9 mouse cellular contexts compared by ENCODE assay signal in the genomic region with DNA sequence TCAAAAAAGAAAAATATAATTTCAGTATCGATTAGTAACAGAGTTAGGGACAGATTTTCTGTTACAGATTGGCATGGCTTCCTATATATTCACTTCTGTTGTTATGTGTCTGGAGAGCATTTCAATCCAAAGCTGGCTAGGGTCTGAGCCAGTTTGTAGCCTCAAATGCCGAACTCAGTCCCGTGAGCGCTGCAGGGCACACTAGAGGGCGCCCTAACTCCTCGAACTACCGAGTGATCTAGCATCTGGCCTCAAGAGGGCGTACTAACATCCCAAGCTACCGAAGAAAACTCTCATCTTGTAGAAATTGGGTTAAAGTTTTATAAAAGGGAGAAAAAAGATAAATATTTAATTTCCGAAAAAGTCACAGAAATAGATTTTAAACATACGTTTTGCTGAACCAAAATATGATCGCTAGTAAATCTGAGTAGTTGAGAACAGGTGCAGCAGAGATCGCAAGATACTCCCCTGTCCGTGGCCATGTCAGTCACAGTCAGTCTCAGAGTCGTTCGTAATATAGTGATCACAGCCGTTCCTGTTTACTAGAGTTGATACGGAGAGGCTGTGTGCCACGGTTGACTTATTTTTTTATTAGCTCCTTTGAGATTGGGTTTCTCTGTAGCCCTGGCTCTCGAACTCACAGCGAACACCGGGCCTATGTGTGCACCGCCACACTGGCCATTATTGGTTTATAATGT. TPM values are rescaled to one million over a fixed set of nuclear protein-coding genes. Genes with fewer than 3 reads are reported as not detected.
A peak's percentile ranks its signal among the peaks of the same experiment; 100 is the strongest.
DNase-seq lines count a peak whose midpoint lies in the region; ATAC-seq lines count a peak whose summit lies in the region.
"Had no signal": no experiment of that assay in that cellular context is flagged by ENCODE, and none has a peak within 500 bp of the region (broad histone marks: within the 10 kb centered on the region; RNA-seq: fewer than 3 reads in every experiment).

No protein-coding gene starts in this region.

- WGBS in hindbrain, embryonic 14.5 days = 46% methylated on average over 23 of the region's 23 CpGs
- WGBS in hindbrain, embryonic 13.5 days = 50% methylated on average over 23 of the region's 23 CpGs

- H3K4me2 ChIP-seq in hindbrain, embryonic 14.5 days (replicated peaks) = no peak overlapping the region
- H3K4me2 ChIP-seq in hindbrain, embryonic 13.5 days = no peak overlapping the region
- H3K4me2 ChIP-seq: embryonic facial prominence, embryonic 15.5 days had no signal

- no peaks in the 10 kb centered on the region for H3K27me3 ChIP-seq in hindbrain, embryonic 14.5 days (ENCODE audit: control insufficient read depth, insufficient read depth, low read length)
- no peaks in the 10 kb centered on the region for H3K27me3 ChIP-seq in hindbrain, embryonic 13.5 days
- H3K27me3 ChIP-seq: embryonic facial prominence, embryonic 15.5 days had no signal

- H3K4me3 ChIP-seq in hindbrain, embryonic 14.5 days (replicated peaks; ENCODE audit: low read length) = no peak overlapping the region
- no peak overlapping the region for H3K4me3 ChIP-seq in hindbrain, embryonic 13.5 days
- H3K4me3 ChIP-seq: embryonic facial prominence, embryonic 15.5 days had no signal

- no peaks in the 10 kb centered on the region for H3K9me3 ChIP-seq in hindbrain, embryonic 14.5 days (ENCODE audit: control insufficient read depth, low read length)
- no peaks in the 10 kb centered on the region for H3K9me3 ChIP-seq in hindbrain, embryonic 13.5 days
- H3K9me3 ChIP-seq: embryonic facial prominence, embryonic 15.5 days had no signal

- no peaks in the 10 kb centered on the region for H3K36me3 ChIP-seq in hindbrain, embryonic 14.5 days (replicated peaks; ENCODE audit: control insufficient read depth, insufficient read depth)
- H3K36me3 ChIP-seq in hindbrain, embryonic 13.5 days = no peaks in the 10 kb centered on the region
- H3K36me3 ChIP-seq: embryonic facial prominence, embryonic 15.5 days had no signal

- ATAC-seq in hindbrain, embryonic 14.5 days (ENCODE audit: low FRiP score) = no peak
- no peak for ATAC-seq in hindbrain, embryonic 13.5 days (ENCODE audit: low FRiP score)
- peak; percentile 85 for ATAC-seq in megakaryocyte-erythroid progenitor cell, adult 5-6 weeks (replicated peaks; ENCODE audit: low FRiP score, low TSS enrichment, poor library complexity, severe bottlenecking)

- H3K4me1 ChIP-seq in hindbrain, embryonic 14.5 days (replicated peaks; ENCODE audit: control insufficient read depth, insufficient read depth, low read length) = no peaks in the 10 kb centered on the region
- H3K4me1 ChIP-seq in hindbrain, embryonic 13.5 days (replicated peaks) = no peaks in the 10 kb centered on the region
- H3K4me1 ChIP-seq: embryonic facial prominence, embryonic 15.5 days had no signal

- DNase-seq in hindbrain, embryonic 14.5 days (ENCODE audit: low spot score) = peak; percentile 75
- peak; percentile 80 for DNase-seq in NIH3T3 (ENCODE audit: low read depth)
- peak; percentile 54 for DNase-seq in cerebellum, adult 8-10 months
- peak; percentile 25 for DNase-seq in gastrocnemius, postnatal 25 days
- DNase-seq in layer of hippocampus, postnatal 10 days (ENCODE audit: low spot score in 2 of 2) = peak; percentile 78 to 81
- DNase-seq in testis, postnatal 10 days (ENCODE audit: low spot score) = peak; percentile 79

- H3K9ac ChIP-seq in hindbrain, embryonic 14.5 days = no peak overlapping the region
- no peak overlapping the region for H3K9ac ChIP-seq in hindbrain, embryonic 13.5 days
- H3K9ac ChIP-seq: embryonic facial prominence, embryonic 15.5 days had no signal

- no peak overlapping the region for H3K27ac ChIP-seq in hindbrain, embryonic 14.5 days
- no peak overlapping the region for H3K27ac ChIP-seq in hindbrain, embryonic 13.5 days
- H3K27ac ChIP-seq: embryonic facial prominence, embryonic 15.5 days had no signal

RNA-seq across cellular contexts. Expression of a gene that starts 13.4 kb away (rescaled TPM):
- polyA plus RNA-seq in hindbrain, embryonic 14.5 days (2014; fragmentation: Nextera tagmentation; extraction: Ambion mirVana) = 1.2 and 1.5 TPM in 2 replicates
- polyA plus RNA-seq in hindbrain, embryonic 13.5 days (2015; fragmentation: Nextera tagmentation; extraction: Ambion mirVana) = 0.82 and 0.87 TPM in 2 replicates
- not detected for total RNA-seq in gastrocnemius, postnatal 25 days (2021)
- under 1 TPM; 0.13 to 0.16 TPM for total RNA-seq in layer of hippocampus, postnatal 10 days (2021)
- total RNA-seq in megakaryocyte-erythroid progenitor cell, adult 5-6 weeks (2014; fragmentation: Nextera tagmentation) = not detected in 2 replicates
- total RNA-seq in megakaryocyte-erythroid progenitor cell, adult 5-6 weeks (2017) = not detected in 2 replicates

RNA-seq across cellular contexts. Expression of a gene that starts 14.5 kb away (rescaled TPM):
- polyA plus RNA-seq in hindbrain, embryonic 14.5 days (2014; fragmentation: Nextera tagmentation; extraction: Ambion mirVana) = 0.23 and 0.64 TPM in 2 replicates
- 0.79 TPM in 1 of 2 replicates, not detected in the other for polyA plus RNA-seq in hindbrain, embryonic 13.5 days (2015; fragmentation: Nextera tagmentation; extraction: Ambion mirVana)
- total RNA-seq in gastrocnemius, postnatal 25 days (2021) = under 1 TPM in 1 of 2 experiments, not detected in 1; 0.75 TPM
- total RNA-seq in layer of hippocampus, postnatal 10 days (2021) = not detected
- not detected in 2 replicates for total RNA-seq in megakaryocyte-erythroid progenitor cell, adult 5-6 weeks (2014; fragmentation: Nextera tagmentation)
- total RNA-seq in megakaryocyte-erythroid progenitor cell, adult 5-6 weeks (2017) = not detected in 2 replicates

RNA-seq across cellular contexts. Expression of a gene that starts 36.6 kb away (rescaled TPM):
- polyA plus RNA-seq in hindbrain, embryonic 14.5 days (2014; fragmentation: Nextera tagmentation; extraction: Ambion mirVana) = 164 and 180 TPM in 2 replicates
- polyA plus RNA-seq in hindbrain, embryonic 13.5 days (2015; fragmentation: Nextera tagmentation; extraction: Ambion mirVana) = 143 and 144 TPM in 2 replicates
- total RNA-seq in gastrocnemius, postnatal 25 days (2021) = 10 to 100 TPM; 50.8 to 54.5 TPM
- total RNA-seq in layer of hippocampus, postnatal 10 days (2021) = 10 to 100 TPM; 72.2 to 78.2 TPM
- total RNA-seq in megakaryocyte-erythroid progenitor cell, adult 5-6 weeks (2014; fragmentation: Nextera tagmentation) = 116 and 137 TPM in 2 replicates
- 107 and 111 TPM in 2 replicates for total RNA-seq in megakaryocyte-erythroid progenitor cell, adult 5-6 weeks (2017)

Comparison
In these comparisons a context has a peak if more than half of its experiments do, and no peak if none do; other contexts are left out.
1. DNase-seq: peak in every context shown above with its lines; median percentile 80 in NIH3T3; 80 in layer of hippocampus, postnatal 10 days; 79 in testis, postnatal 10 days; 75 in hindbrain, embryonic 14.5 days; 54 in cerebellum, adult 8-10 months; 25 in gastrocnemius, postnatal 25 days.